Mouse (Mus musculus) left cerebral cortex, adult 9 months (tissue): ENCODE measurements around the gene Cxxc4.
A peak's percentile ranks its signal among the peaks of the same experiment; 100 is the strongest.

Experiments used
- DNase-seq, 2 experiments: peaks; one replicate each; pipeline ENCODE4 v3.0.0; 2022; ENCODE audit warnings: low spot score in 2 of 2

Cxxc4 gene

DNA sequence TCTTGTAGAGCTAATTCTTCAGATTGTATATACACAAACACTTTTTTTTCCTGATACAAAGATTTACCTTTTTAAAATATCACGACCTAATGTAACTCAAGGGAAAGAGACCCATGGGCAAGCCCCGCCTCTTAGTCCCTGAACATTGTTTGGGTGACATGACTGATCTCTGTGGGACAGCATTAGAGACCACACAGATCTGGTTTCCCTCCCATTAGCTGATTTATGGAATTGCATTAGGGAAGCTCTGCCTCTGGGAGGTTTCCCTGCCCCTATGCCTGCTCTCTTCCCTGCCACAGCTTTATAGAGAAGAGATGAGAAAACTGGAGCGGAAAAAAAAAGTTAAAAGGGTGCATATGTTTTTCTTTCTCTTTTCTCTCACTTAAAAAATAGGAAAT is 7.6 kb downstream of the Cxxc4 start:
- no peak for DNase-seq

DNA sequence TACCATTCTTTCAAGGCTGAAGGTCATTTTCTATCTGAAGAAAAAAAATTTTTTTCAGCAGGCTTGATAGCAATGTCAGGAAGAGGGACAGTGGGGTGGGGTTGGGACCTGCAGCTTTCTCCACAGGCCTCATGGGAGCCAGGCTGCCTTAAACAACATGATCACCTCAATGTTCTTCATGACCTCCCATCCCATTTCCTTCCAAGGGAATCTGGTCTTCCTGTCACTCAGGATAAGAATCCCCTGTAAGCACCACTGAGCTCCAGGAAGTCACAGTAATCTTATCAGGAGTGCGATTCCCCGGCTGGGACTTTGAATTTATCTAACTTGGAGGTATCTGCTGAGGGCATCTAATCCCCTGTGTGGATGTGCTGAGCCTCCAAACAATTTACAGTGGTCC is 17.9 kb downstream of the Cxxc4 start:
- DNase-seq: no peak

DNA sequence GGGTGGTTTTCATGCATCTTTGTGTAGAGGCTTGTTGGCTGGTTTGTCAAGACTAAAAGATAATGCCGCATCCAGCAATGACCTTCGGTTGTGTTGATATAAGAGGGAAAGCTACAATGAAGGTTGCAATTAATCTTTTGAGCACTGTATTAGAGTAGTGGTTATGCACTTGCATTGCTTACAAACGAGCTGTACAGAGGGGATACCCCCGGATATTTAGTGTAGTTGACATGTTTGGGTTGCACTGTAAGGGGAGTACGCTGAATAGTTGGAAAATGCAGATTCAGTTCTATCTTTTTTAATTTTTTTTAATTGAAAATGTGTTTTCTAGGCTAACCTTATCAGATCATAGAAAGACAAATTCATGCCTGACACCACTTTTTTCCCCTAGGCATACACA is 22.4 kb downstream of the Cxxc4 start:
- DNase-seq: no peak

DNA sequence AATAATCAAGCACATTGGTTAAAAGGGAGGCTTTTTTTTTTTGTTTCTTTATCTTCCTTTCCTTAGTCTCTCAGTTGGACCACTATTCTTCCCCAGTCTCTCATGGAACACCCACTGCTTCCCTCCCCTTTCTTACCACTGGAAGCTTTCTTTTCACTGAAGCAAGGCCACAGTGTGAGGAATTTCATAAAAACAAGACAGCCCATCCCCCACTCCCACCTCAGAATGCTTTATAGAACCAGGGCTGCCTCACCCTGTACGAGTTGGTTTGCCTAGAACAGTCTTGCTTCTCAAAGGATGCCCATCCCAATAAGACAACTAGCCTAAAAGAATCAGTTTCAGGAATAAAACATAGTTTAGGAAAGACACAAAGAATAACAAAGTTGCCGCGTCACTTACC is 23.0 kb downstream of the Cxxc4 start:
- DNase-seq: no peak

DNA sequence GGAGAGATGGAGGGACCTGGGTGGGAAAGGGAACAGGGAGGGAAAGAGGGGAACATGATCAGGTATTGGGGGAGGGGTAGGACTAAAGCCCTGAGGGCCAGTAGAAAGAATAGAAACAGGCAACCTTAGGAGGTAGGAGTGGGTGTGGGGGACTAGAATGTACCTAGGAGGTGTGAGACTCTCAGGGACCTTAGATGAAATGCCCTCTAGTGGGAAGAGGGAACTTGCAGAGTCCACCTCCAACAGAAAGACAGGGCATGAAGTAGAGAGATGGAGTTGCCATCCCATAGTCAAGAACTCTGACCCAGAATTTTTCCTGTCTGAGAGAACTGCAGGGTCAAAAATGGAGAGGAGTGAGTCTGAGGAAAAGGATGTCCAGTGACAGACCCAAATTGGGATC is 43.4 kb downstream of the Cxxc4 start:
- DNase-seq: no peak

DNA sequence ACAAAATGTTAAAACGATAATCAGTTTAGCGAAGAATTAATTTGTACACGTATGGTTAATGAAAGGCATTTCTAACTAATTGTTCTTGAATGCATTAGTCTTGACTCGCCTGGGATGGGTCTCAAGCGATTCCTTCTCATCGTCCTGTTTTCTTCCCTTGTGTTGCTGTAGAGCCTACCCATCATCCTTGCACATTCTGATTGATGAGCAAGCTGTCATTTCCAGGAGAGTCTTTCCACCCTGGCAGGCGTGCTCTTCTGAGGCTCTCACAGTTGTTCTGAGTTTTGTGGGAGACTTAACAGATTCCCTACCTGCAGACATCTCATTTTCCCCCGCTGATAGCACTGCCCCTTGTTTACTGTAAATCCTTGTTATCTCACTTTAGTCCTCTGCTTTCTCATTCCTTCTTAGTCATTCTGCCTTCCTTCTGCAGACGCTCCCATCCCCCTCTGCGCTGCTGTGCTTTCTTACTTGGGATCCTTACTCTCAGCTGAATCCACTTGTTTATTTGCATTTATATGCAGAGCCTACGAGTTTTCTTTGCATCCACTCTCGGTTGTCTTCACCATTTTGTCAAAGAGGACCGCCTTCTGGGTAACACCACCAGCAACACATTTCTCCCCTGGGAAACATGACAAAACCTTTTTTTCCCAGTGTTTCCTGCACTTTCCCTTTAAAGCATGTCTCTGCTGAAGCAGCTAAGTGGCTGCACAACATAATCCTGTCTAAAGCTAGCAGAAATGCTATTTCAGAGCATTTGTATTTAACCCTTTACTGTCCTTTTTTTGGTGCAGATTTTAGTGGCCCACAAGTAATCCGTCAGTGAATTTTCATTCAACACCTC is 45.5 kb downstream of the Cxxc4 start:
- DNase-seq: peak in 1 of 2 experiments; percentile 11

DNA sequence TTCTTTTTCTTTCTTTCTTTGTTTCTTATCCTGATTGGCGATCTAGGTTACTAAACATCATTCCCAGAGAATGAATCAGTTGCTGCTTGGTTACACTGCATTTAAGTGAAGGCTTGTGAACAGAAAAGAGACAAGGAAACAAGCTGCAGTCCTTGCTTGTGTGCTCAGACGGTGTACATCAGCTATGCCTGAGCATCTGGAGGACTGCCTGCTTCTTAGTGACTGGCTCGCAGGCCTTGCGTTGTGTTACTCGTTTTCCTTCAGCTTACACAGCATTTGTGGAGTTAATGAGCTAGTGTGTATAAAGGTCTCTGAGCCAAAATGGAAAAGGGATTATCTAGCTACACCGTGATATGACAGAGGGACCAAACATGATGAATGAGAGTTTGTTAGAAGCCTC is 58.9 kb downstream of the Cxxc4 start:
- no peak for DNase-seq

DNA sequence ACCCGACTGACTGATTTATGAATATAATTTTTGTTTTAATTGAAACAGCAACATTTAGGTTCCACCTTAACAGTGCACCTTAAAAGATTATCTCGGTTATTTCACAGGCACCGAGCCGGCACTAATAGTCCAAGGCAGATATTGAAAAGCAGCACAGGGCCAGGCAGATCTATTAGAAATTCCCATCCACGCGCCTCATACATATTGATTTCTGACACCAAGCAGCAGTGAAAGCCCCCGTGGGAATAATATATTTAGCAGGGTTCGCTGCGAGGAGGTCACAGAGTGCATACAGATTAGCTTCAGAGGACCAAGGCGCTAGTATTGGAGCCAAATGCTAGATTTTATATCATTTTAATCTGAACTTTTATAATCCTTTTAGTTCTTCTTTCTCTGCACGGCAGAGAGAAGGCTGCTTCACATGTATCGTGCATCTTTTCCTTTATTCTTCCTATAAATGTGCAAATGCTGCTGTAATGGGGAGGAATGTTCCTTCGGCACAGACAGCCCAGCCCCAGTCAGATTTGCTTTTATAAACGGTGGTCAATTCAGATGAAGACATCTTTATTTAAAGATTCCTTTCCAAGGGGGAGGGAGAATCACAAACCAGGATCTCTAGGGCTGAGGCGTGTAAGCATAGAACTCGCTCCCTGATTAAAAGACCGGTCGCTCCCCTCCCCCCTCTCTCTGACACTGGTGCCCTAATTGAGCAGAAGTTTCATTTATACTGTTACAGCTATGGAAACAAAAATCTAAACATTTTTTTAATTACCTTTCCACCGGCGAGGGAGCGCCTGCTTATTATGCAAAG is 66.6 kb downstream of the Cxxc4 start:
- DNase-seq: peak in 1 of 2 experiments; percentile 15

DNA sequence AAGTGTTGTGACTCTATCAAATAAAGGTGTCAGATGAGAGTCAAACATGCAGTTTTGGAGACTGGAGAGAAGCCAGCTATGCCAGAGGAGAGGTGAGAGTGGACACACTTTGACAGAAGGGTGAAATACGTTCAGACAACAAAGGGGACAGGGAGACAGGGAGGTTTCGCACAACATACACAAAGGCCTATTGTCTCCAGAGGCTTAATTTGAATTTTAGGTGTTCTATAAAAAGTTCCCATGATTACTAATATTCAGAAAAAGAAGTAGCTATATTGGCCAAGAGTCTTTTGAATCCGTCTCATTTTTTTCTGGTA is 67.2 kb downstream of the Cxxc4 start:
- DNase-seq: no peak

DNA sequence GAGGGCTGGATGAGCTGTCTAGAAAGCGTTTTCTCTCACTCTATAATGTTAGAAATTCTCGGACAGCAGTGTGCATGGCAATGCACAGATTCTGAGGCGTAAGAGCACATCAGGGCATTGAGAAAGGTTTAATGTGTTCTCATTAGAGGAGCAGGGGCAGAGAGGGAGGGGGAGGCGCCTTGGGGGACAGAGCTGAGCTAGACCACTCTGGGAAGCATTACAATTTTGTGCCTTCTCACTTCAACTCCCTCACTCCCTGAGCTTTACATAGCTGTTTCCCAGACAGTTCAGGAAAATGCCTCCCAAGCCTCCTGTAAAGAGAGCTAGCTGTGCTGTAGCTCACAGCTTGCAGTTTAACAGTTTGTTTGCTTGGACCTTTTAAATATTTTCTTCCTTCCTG is 70.2 kb downstream of the Cxxc4 start:
- DNase-seq: no peak

DNA sequence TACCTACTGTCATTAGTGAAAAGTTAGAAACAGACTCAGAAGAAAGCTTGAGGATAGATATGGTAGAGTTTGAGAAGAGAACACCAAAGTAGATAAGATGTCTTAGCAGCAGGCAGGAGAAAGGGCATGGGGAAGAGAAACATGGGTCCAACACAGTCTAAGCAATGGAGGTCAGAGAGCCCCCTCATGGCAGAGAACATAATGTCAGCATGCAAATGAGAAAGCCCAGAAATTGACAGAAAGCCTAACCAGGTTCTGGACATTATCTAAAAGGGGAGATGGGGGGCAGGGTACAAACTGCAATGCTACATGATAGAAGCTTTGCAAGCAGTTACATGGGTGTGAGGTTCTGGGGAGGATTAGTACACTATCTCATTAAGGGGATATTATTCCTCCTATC is 71.5 kb downstream of the Cxxc4 start:
- DNase-seq: no peak
